Mouse (Mus musculus) forebrain, embryonic 12.5 days (tissue): ENCODE results near the gene Slc34a2. TPM values are rescaled to one million over a fixed set of nuclear protein-coding genes. Genes with fewer than 3 reads are reported as not detected.

Experiments
- ATAC-seq: fragments of 200-750 bp; cut with Nextera tagmentation; 2 replicates; pipeline ENCODE4 v1.8.0; 2017; ENCODE audit warnings: moderate TSS enrichment; ENCODE audit not compliant: low FRiP score
- H3K27ac ChIP-seq: fragments of 300-500 bp; sonication (generic); 2 replicates; pipeline ENCODE4 v1.5.1; 2016; ENCODE audit warnings: mild to moderate bottlenecking
- H3K27me3 ChIP-seq: fragments of 300-500 bp; sonication (generic); 2 replicates; pipeline ENCODE4 v1.6.1; 2016; ENCODE audit warnings: mild to moderate bottlenecking
- H3K36me3 ChIP-seq: fragments of 300-500 bp; sonication (generic); replicated peaks from 2 replicates; pipeline ENCODE4 v1.6.1; 2016; ENCODE audit warnings: mild to moderate bottlenecking
- H3K4me1 ChIP-seq: fragments of 300-500 bp; sonication (generic); 2 replicates; pipeline ENCODE4 v1.6.1; 2016
- H3K4me2 ChIP-seq: fragments of 300-500 bp; sonication (generic); 2 replicates; pipeline ENCODE4 v1.6.1; 2016; ENCODE audit warnings: mild to moderate bottlenecking, moderate library complexity
- H3K4me3 ChIP-seq: fragments of 300-500 bp; sonication (generic); replicated peaks from 2 replicates; pipeline ENCODE4 v1.5.1; 2016; ENCODE audit warnings: mild to moderate bottlenecking
- H3K9ac ChIP-seq: fragments of 300-500 bp; sonication (generic); 2 replicates; pipeline ENCODE4 v1.6.1; 2016; ENCODE audit warnings: mild to moderate bottlenecking
- H3K9me3 ChIP-seq: fragments of 300-500 bp; sonication (generic); 2 replicates; pipeline ENCODE4 v1.6.1; 2016
- WGBS: fragments of 180-500 bp; shearing (Covaris S2); methylation state at CpG from one replicate; pipeline ENCODE4 v1.1.7; 2016; 5-methylcytosine and 5-hydroxymethylcytosine counted together
- polyA plus RNA-seq: library from polyadenylated mRNA; unstranded; fragments of >200 nt; fragmentation: Nextera tagmentation; extraction: Ambion mirVana; gene quantifications from 2 replicates; pipeline ENCODE4 v1.2.1, GENCODE M21; 2016

Gene Slc34a2
- not detected in 2 replicates for polyA plus RNA-seq

- Histone ChIP-seq H3K36me3 (no peaks in the 10 kb centered on the region), H3K27ac (no peak within 1 kb of the TSS), H3K4me2 (no peak within 1 kb of the TSS), H3K4me3 (no peak within 1 kb of the TSS), H3K9ac (no peak within 1 kb of the TSS), H3K9me3 (no peaks in the 10 kb centered on the region), H3K4me1 (no peaks in the 10 kb centered on the region), H3K27me3 (no peaks in the 10 kb centered on the region)
- 93% methylated on average over 3 of the region's 3 CpGs for WGBS
- no peak for ATAC-seq
Observed at GRCm38 (mm10) chr5:53037781-53038180, at the start of gene Slc34a2. TSS of gene Slc34a2 (plus strand) at chr5:53038081.

DNA sequence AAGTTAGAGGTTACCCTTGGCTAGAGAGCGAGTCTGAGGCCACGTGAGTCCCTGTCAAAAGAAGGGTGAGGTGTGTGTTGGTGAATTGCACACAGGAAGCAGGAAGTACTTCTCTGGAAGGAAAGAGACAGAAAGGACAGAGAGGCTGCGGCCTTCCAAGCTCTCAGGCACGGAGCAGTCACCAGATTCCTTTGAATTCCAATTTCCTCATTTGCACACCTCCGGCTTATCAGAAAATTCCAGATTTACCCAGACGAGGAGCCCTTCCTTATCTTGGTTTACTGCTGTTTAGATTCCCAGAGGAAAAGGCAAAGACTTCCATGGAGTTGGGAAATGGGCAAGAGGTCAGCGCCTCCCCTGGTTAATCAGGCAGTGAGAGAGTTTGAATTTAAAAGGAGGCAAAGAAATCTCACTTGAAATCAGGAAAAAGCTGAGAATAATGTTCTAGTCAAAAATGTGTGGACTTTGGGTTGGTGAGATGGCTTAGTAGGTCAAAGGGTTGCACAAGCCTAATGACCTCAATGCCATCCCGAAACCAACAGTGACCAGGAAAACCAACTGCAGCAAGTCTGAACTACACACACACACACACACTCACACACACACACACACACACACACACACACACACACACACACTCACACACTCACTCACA lies 47.1 kb upstream of the Slc34a2 start:
- no peak overlapping the region for H3K4me3 ChIP-seq
- H3K27me3 ChIP-seq, result no peaks in the 10 kb centered on the region
- H3K36me3 ChIP-seq, result no peaks in the 10 kb centered on the region
- H3K9me3 ChIP-seq, result no peaks in the 10 kb centered on the region
- ATAC-seq, result no peak
- no peak overlapping the region for H3K27ac ChIP-seq
- WGBS, result 89% methylated on average over 8 of the region's 8 CpGs
- no peaks in the 10 kb centered on the region for H3K4me1 ChIP-seq
- no peak overlapping the region for H3K4me2 ChIP-seq
- no peak overlapping the region for H3K9ac ChIP-seq

DNA sequence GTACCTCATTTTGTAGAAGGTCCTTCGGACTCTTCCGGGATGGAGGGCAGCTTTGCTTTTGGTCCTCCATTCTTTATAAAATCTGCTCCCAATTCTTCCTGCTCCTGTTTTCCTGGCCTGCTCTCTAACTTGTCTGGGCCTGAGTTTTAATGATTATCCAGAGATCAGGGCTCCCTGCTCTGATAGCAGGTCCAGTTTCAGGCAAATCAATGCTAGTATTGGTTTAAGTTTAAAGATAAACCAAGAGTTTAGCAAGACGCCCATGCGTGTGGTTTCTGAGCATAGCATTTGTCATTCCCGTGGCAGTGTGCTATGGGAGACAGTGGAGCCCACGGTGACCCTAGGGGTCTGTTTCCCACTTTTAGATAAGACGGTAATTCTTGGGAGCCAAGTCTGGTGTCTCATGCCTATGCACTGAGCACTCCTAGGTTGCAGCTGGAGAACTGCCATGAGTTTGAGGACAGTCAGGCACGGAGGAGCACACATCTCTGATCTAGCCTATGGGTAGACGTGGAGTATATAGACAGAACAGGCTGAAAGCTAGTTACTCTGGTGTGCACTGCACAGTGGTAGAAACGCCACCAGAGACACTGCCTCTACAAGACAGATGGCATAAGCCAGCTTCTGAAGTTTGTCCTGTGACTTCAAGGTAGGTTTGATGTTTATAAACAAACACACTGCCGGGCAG lies 45.5 kb upstream of the Slc34a2 start:
- H3K4me3 ChIP-seq, result no peak overlapping the region
- H3K4me1 ChIP-seq, result peaks cover 10% of the 10 kb centered on the region
- H3K4me2 ChIP-seq, result no peak overlapping the region
- 93% methylated on average over 11 of the region's 11 CpGs for WGBS
- no peaks in the 10 kb centered on the region for H3K27me3 ChIP-seq
- no peak overlapping the region for H3K27ac ChIP-seq
- no peaks in the 10 kb centered on the region for H3K36me3 ChIP-seq
- no peaks in the 10 kb centered on the region for H3K9me3 ChIP-seq
- H3K9ac ChIP-seq, result no peak overlapping the region
- no peak for ATAC-seq

- Histone ChIP-seq H3K9me3 (no peaks in the 10 kb centered on the region), H3K27me3 (no peaks in the 10 kb centered on the region), H3K4me3 (no peak overlapping the region), H3K9ac (no peak overlapping the region), H3K36me3 (no peaks in the 10 kb centered on the region), H3K4me1 (peaks cover 10% of the 10 kb centered on the region), H3K27ac (no peak overlapping the region), H3K4me2 (no peak overlapping the region)
- ATAC-seq, result no peak
- WGBS, result 90% methylated on average over 12 of the region's 12 CpGs
Observed at GRCm38 (mm10) chr5:52993490-52994282, 44.2 kb upstream of the Slc34a2 start.

DNA sequence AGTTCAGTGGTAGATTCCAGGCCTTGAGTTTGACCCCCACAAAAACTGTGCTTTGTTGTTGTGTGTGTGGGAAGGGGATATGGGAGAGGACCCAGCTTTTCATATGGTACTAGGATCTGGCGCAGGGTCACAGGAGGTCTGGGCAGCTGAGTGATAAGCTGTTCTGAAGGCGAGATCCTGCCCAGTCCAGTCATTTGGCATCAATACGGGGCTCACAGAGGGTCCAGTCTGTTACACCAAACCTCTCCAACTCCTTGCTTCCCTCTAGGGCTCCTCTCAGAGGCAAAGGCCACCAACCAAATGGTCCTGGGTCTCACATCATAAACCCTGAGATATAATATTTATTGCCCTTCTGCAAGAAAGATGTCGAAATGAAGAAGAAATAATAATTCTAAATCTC lies 42.4 kb upstream of the Slc34a2 start:
- H3K4me1 ChIP-seq, result peaks cover 10% of the 10 kb centered on the region
- no peak overlapping the region for H3K4me2 ChIP-seq
- no peaks in the 10 kb centered on the region for H3K9me3 ChIP-seq
- H3K27ac ChIP-seq, result no peak overlapping the region
- no peak overlapping the region for H3K9ac ChIP-seq
- no peak for ATAC-seq
- H3K36me3 ChIP-seq, result no peaks in the 10 kb centered on the region
- 96% methylated on average over 4 of the region's 4 CpGs for WGBS
- H3K27me3 ChIP-seq, result no peaks in the 10 kb centered on the region
- no peak overlapping the region for H3K4me3 ChIP-seq

DNA sequence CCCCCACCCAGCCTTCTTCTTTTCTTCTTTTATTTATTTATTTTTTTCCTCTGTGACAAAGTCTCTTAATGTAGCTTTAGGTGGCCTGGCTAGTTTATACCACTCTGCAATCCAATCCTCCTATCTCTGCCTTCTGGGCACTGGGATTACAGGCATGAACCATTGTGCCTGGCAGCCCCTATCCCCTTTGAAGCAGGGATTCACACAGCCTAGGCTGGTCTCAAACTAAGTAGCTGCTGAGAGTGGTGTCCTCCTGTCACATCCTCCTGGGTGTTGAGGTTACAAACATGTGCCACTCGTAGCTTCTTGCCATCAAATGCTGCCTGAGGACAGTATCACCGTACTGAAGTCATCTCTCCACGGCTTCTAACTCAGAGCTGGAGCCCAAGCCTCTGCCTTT lies 41.7 kb upstream of the Slc34a2 start:
- Histone ChIP-seq H3K36me3 (no peaks in the 10 kb centered on the region), H3K9me3 (no peaks in the 10 kb centered on the region), H3K9ac (no peak overlapping the region), H3K4me1 (peaks cover 10% of the 10 kb centered on the region), H3K27ac (no peak overlapping the region), H3K27me3 (no peaks in the 10 kb centered on the region), H3K4me3 (no peak overlapping the region), H3K4me2 (no peak overlapping the region)
- 16% methylated on average over 3 of the region's 3 CpGs for WGBS
- 0 out of 2 replicates have a peak, but pooled peaks have one; percentile 10 for ATAC-seq

DNA sequence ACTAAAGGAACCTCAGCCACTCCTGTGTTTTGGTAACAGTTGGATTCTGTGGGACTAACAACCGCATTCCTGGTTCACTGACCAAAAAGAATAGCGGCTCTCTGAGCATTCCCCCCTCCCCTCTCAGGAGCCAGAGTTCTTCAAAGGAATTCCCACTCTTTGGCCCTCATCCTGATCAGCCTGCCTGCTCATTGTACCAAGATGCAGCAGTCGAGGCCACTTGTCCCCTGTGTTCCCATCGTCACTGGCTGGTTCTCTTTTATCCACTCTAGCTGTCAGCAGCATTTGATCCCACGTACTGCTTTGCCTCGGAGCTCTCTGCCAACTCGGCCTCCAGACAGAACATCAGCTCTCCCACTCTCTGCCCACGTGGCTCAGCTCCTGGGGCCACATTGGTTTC lies 41.3 kb upstream of the Slc34a2 start:
- Histone ChIP-seq H3K9ac (no peak overlapping the region), H3K4me1 (peaks cover 10% of the 10 kb centered on the region), H3K4me3 (no peak overlapping the region), H3K27ac (no peak overlapping the region), H3K9me3 (no peaks in the 10 kb centered on the region), H3K36me3 (no peaks in the 10 kb centered on the region), H3K4me2 (peak overlapping the region; percentile 15; the same call in 1 of the 2 replicates), H3K27me3 (no peaks in the 10 kb centered on the region)
- WGBS, result 6% methylated on average over 8 of the region's 8 CpGs
- ATAC-seq, result peak; percentile 61; the same call in 1 of the 2 replicates

GRCm38 (mm10) chr5:52997032-52997431 lies 40.8 kb upstream of the Slc34a2 start:
- Histone ChIP-seq H3K9ac (no peak overlapping the region), H3K4me1 (peaks cover 10% of the 10 kb centered on the region), H3K9me3 (no peaks in the 10 kb centered on the region), H3K4me3 (no peak overlapping the region), H3K27ac (no peak overlapping the region), H3K36me3 (no peaks in the 10 kb centered on the region), H3K27me3 (no peaks in the 10 kb centered on the region), H3K4me2 (peak overlapping the region; percentile 15; the same call in 1 of the 2 replicates)
- 72% methylated on average over 9 of the region's 11 CpGs for WGBS
- ATAC-seq, result 0 out of 2 replicates have a peak, but pooled peaks have one; percentile 33

GRCm38 (mm10) chr5:52998097-52998760 lies 39.7 kb upstream of the Slc34a2 start:
- H3K4me3 ChIP-seq, result no peak overlapping the region
- no peak overlapping the region for H3K27ac ChIP-seq
- H3K9ac ChIP-seq, result no peak overlapping the region
- ATAC-seq, result no peak
- H3K4me2 ChIP-seq, result no peak overlapping the region
- peaks cover 10% of the 10 kb centered on the region for H3K4me1 ChIP-seq
- no peaks in the 10 kb centered on the region for H3K9me3 ChIP-seq
- no peaks in the 10 kb centered on the region for H3K27me3 ChIP-seq
- H3K36me3 ChIP-seq, result no peaks in the 10 kb centered on the region
- 83% methylated on average over 6 of the region's 6 CpGs for WGBS

- no peak overlapping the region for H3K9ac ChIP-seq
- H3K36me3 ChIP-seq, result no peaks in the 10 kb centered on the region
- H3K27ac ChIP-seq, result no peak overlapping the region
- no peaks in the 10 kb centered on the region for H3K27me3 ChIP-seq
- no peak overlapping the region for H3K4me3 ChIP-seq
- no peak for ATAC-seq
- WGBS, result 70% methylated on average over 5 of the region's 5 CpGs
- H3K9me3 ChIP-seq, result no peaks in the 10 kb centered on the region
- H3K4me2 ChIP-seq, result no peak overlapping the region
- peaks cover 10% of the 10 kb centered on the region for H3K4me1 ChIP-seq
Observed at GRCm38 (mm10) chr5:53000169-53000872, 37.6 kb upstream of the Slc34a2 start.

- H3K27ac ChIP-seq, result no peak overlapping the region
- no peaks in the 10 kb centered on the region for H3K27me3 ChIP-seq
- no peaks in the 10 kb centered on the region for H3K36me3 ChIP-seq
- no peaks in the 10 kb centered on the region; the same call in 1 of the 2 replicates for H3K9me3 ChIP-seq
- no peak overlapping the region for H3K4me2 ChIP-seq
- WGBS, result 84% methylated on average over 8 of the region's 8 CpGs
- H3K9ac ChIP-seq, result no peak overlapping the region
- H3K4me1 ChIP-seq, result no peaks in the 10 kb centered on the region
- H3K4me3 ChIP-seq, result no peak overlapping the region
- no peak for ATAC-seq
Observed at GRCm38 (mm10) chr5:53002599-53003203, 35.2 kb upstream of the Slc34a2 start.
